Mouse (Mus musculus) embryonic facial prominence, embryonic 14.5 days (tissue): ENCODE measurements around the gene Katnb1. TPM values are rescaled to one million over a fixed set of nuclear protein-coding genes. Genes with fewer than 3 reads are reported as not detected.
A peak's percentile ranks its signal among the peaks of the same experiment; 100 is the strongest.

ENCODE experiments used
- ATAC-seq: fragments of 200-750 bp; cut with Nextera tagmentation; 2 replicates; pipeline ENCODE4 v1.8.0; 2017; ENCODE audit warnings: low read depth, moderate number of reproducible peaks, moderate TSS enrichment
- DNase-seq: peaks from one replicate; pipeline ENCODE4 v3.0.0-alpha.2; 2015; ENCODE audit warnings: low spot score
- H3K27ac ChIP-seq: fragments of 300-500 bp; sonication (generic); replicated peaks from 2 replicates; pipeline ENCODE4 v1.5.1; 2014; ENCODE audit warnings: low read depth, mild to moderate bottlenecking, low read length, moderate library complexity
- H3K27me3 ChIP-seq: fragments of 300-500 bp; sonication (generic); replicated peaks from 2 replicates; pipeline ENCODE4 v1.6.1; 2014; ENCODE audit warnings: low read length; ENCODE audit not compliant: control insufficient read depth, insufficient read depth
- H3K36me3 ChIP-seq: fragments of 300-500 bp; sonication (generic); 2 replicates; pipeline ENCODE4 v1.6.1; 2014; ENCODE audit warnings: low read length, mixed read lengths; ENCODE audit not compliant: control insufficient read depth, insufficient read depth
- H3K4me1 ChIP-seq: fragments of 300-500 bp; sonication (generic); 2 replicates; pipeline ENCODE4 v1.6.1; 2014; ENCODE audit warnings: antibody characterized with exemption, low read length; ENCODE audit not compliant: control insufficient read depth, insufficient read depth
- H3K4me2 ChIP-seq: fragments of 300-500 bp; sonication (generic); 2 replicates; pipeline ENCODE4 v1.6.1; 2014; ENCODE audit warnings: low read depth, mild to moderate bottlenecking, low read length, moderate library complexity, mixed read lengths
- H3K4me3 ChIP-seq: fragments of 300-500 bp; sonication (generic); 2 replicates; pipeline ENCODE4 v1.5.1; 2014; ENCODE audit warnings: low read depth, mild to moderate bottlenecking, low read length
- H3K9ac ChIP-seq: fragments of 300-500 bp; sonication (generic); 2 replicates; pipeline ENCODE4 v1.6.1; 2014; ENCODE audit warnings: low read depth, mild to moderate bottlenecking, low read length, moderate library complexity, mixed read lengths
- H3K9me3 ChIP-seq: fragments of 300-500 bp; sonication (generic); 2 replicates; pipeline ENCODE4 v1.6.1; 2016; ENCODE audit warnings: low read length; ENCODE audit not compliant: control insufficient read depth
- WGBS: fragments of 180-500 bp; shearing (Covaris S2); extraction: QIAGEN DNeasy Blood & Tissue Kit; methylation state at CpG from one replicate; pipeline ENCODE4 v1.1.7; 2014; 5-methylcytosine and 5-hydroxymethylcytosine counted together
- polyA plus RNA-seq: library from polyadenylated mRNA; unstranded; fragments of >200 nt; fragmentation: Nextera tagmentation; extraction: Ambion mirVana; gene quantifications from 2 replicates; pipeline ENCODE4 v1.2.1, GENCODE M21; 2014

Katnb1 gene
- polyA plus RNA-seq, 1 experiment from 2014 or later: 18.6 TPM

- no peak overlapping the region for H3K4me2 ChIP-seq
- H3K9ac ChIP-seq: no peak overlapping the region
- no peak overlapping the region for H3K4me3 ChIP-seq
- no peaks in the 10 kb centered on the region for H3K9me3 ChIP-seq
- ATAC-seq (no peak), DNase-seq (no peak)
- WGBS: 38% methylated on average over 1 of the region's 1 CpGs
- H3K27ac ChIP-seq: no peak overlapping the region
- peaks cover 3% of the 10 kb centered on the region; the same call in 1 of the 2 replicates for H3K36me3 ChIP-seq
- H3K4me1 ChIP-seq: peaks cover 27% of the 10 kb centered on the region
- peaks cover 7% of the 10 kb centered on the region; the same call in 1 of the 2 replicates for H3K27me3 ChIP-seq
These were observed 58.0 kb downstream of the Katnb1 start for GRCm38 (mm10) chr8:95139051-95139365.

DNA sequence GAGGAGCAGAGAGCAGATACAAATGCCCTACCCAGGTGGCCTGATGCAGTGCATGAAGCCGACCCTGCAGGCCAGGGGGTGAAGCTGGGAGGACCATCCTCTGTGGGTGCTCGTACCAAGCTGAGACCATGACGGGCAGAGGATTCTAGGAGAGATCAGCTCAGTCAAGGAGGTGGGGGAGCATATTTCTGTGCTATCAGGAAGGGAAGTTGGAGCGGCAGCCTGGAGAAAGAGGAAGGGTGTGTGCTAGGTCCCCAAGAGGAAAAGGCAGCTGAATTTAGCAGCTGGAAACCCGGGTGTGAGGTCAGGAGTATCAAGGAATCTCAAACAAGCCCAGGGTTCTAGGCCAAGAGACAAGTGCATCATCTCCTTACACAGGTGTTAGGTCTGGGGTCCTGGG, 59.6 kb downstream of the Katnb1 start:
- Histone ChIP-seq H3K9me3 (no peaks in the 10 kb centered on the region), H3K9ac (no peak overlapping the region), H3K4me3 (no peak overlapping the region), H3K27ac (no peak overlapping the region), H3K36me3 (no peaks in the 10 kb centered on the region), H3K4me1 (peaks cover 27% of the 10 kb centered on the region), H3K27me3 (peaks cover 7% of the 10 kb centered on the region; the same call in 1 of the 2 replicates), H3K4me2 (peak overlapping the region; percentile 94; the same call in 1 of the 2 replicates)
- 74% methylated on average over 5 of the region's 5 CpGs for WGBS
- ATAC-seq (no peak), DNase-seq (no peak)

DNA sequence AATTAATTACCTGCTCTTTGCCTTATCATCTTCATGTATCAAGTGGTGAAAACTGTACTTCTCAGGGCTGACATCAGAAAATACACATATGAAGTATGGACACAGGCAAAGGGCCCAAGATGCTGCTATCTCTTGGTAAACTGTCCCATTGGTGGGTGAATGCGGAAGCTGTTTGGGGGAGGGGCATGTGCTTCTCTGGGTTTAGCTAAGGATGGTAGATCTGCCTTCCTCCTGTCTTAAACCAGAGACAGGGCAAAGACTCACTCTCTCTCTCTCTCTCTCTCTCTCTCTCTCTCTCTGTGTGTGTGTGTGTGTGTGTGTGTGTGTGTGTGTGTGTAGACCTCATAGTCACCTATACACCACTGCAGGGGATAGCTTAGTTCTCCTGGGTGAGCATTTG, 60.0 kb downstream of the Katnb1 start:
- peaks cover 27% of the 10 kb centered on the region for H3K4me1 ChIP-seq
- no peak overlapping the region for H3K9ac ChIP-seq
- DNase-seq (no peak), ATAC-seq (no peak)
- 80% methylated on average over 1 of the region's 1 CpGs for WGBS
- H3K4me2 ChIP-seq: peak overlapping the region; percentile 94; the same call in 1 of the 2 replicates
- H3K36me3 ChIP-seq: no peaks in the 10 kb centered on the region
- no peak overlapping the region; the same call in 1 of the 2 replicates for H3K4me3 ChIP-seq
- H3K27me3 ChIP-seq: peaks cover 7% of the 10 kb centered on the region; the same call in 1 of the 2 replicates
- H3K27ac ChIP-seq: no peak overlapping the region
- no peaks in the 10 kb centered on the region for H3K9me3 ChIP-seq

DNA sequence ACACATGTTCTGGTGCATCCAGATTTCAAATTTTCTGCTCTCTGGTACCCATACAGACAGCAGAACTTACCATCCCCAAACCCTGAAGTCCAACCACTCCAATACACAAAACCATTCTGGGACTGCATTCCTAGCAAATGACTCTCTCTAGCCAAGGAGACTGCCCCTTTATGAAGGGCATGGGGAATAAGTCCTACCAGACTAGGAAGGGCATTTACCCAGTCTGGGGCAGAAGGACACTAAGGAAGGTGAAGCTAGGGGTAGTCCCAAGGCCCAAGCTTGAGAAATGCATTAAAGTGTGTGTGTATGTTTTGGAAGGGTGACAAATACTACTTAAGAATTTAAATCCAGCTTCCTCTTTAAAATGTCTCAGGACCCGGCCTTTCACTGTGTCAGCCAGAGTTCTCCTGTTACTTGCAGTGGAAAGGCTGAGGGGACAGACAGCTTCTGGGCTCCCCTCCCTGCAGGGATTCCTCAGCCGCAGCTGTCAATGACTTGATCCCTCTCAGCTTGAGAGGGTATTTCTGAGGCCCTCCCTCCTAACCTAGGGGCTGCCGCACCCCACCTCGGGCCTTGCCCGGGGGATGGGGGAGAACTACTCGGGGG, 60.6 kb downstream of the Katnb1 start:
- 0% methylated on average over 6 of the region's 6 CpGs for WGBS
- H3K4me2 ChIP-seq: peak overlapping the region; percentile 94
- peak; percentile 21 for ATAC-seq
- H3K9ac ChIP-seq: peak overlapping the region; percentile 79
- no peaks in the 10 kb centered on the region for H3K9me3 ChIP-seq
- DNase-seq: peak; percentile 82
- peaks cover 7% of the 10 kb centered on the region; the same call in 1 of the 2 replicates for H3K27me3 ChIP-seq
- no peaks in the 10 kb centered on the region for H3K36me3 ChIP-seq
- peaks cover 27% of the 10 kb centered on the region for H3K4me1 ChIP-seq
- peak overlapping the region; percentile 71 for H3K4me3 ChIP-seq
- peak overlapping the region; percentile 48 for H3K27ac ChIP-seq

- peak overlapping the region; percentile 79 for H3K9ac ChIP-seq
- H3K4me2 ChIP-seq: peak overlapping the region; percentile 94
- ATAC-seq (peak; percentile 48), DNase-seq (peak; percentile 84)
- WGBS: 2% methylated on average over 16 of the region's 66 CpGs
- H3K4me1 ChIP-seq: peaks cover 27% of the 10 kb centered on the region
- H3K27ac ChIP-seq: peak overlapping the region; percentile 52
- H3K36me3 ChIP-seq: no peaks in the 10 kb centered on the region
- no peaks in the 10 kb centered on the region for H3K9me3 ChIP-seq
- peaks cover 2% of the 10 kb centered on the region; the same call in 1 of the 2 replicates for H3K27me3 ChIP-seq
- H3K4me3 ChIP-seq: peak overlapping the region; percentile 71
These were observed 61.3 kb downstream of the Katnb1 start for GRCm38 (mm10) chr8:95142075-95142831.

GRCm38 (mm10) chr8:95142985-95143804, 62.2 kb downstream of the Katnb1 start:
- H3K4me1 ChIP-seq: peaks cover 22% of the 10 kb centered on the region
- H3K4me2 ChIP-seq: peak overlapping the region; percentile 94
- H3K9ac ChIP-seq: peak overlapping the region; percentile 79; the same call in 1 of the 2 replicates
- no peak for ATAC-seq
- peak overlapping the region; percentile 52 for H3K27ac ChIP-seq
- no peaks in the 10 kb centered on the region for H3K36me3 ChIP-seq
- H3K27me3 ChIP-seq: no peaks in the 10 kb centered on the region
- no peak for DNase-seq
- no peaks in the 10 kb centered on the region for H3K9me3 ChIP-seq
- peak overlapping the region; percentile 71 for H3K4me3 ChIP-seq
- WGBS: 21% methylated on average over 17 of the region's 17 CpGs

GRCm38 (mm10) chr8:95143805-95144630, 63.0 kb downstream of the Katnb1 start:
- Histone ChIP-seq H3K9ac (no peak overlapping the region), H3K4me1 (peaks cover 18% of the 10 kb centered on the region), H3K27me3 (no peaks in the 10 kb centered on the region), H3K4me3 (no peak overlapping the region), H3K36me3 (no peaks in the 10 kb centered on the region), H3K9me3 (no peaks in the 10 kb centered on the region), H3K27ac (no peak overlapping the region), H3K4me2 (no peak overlapping the region)
- DNase-seq: no peak
- no peak for ATAC-seq
- 70% methylated on average over 6 of the region's 6 CpGs for WGBS

DNA sequence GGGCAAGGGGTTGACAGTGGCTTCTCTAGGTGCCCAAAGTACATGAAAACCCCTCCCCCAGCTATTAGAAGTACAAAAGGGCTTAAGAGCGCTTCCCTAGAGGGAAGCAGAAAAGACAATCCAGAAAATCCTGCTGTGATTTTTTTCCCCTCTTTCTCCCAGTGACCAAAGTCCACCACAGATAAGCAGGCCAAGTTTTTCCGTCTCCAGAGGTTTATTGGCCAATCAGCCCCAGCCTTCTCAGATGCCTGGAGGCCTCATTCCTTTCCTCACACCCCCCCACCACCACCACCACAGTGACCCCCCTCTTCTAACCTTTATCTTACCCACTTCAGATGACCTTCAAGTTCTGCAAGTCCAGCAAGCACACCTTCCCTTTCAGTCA, 63.6 kb downstream of the Katnb1 start:
- no peak overlapping the region for H3K4me2 ChIP-seq
- H3K4me1 ChIP-seq: peaks cover 18% of the 10 kb centered on the region
- H3K9me3 ChIP-seq: no peaks in the 10 kb centered on the region
- ATAC-seq: no peak
- H3K4me3 ChIP-seq: no peak overlapping the region
- no peaks in the 10 kb centered on the region for H3K27me3 ChIP-seq
- no peaks in the 10 kb centered on the region for H3K36me3 ChIP-seq
- no peak for DNase-seq
- H3K27ac ChIP-seq: no peak overlapping the region
- WGBS: 63% methylated on average over 2 of the region's 2 CpGs
- no peak overlapping the region for H3K9ac ChIP-seq
